Mouse (Mus musculus): ENCODE results near the gene Mttp.

DNA sequence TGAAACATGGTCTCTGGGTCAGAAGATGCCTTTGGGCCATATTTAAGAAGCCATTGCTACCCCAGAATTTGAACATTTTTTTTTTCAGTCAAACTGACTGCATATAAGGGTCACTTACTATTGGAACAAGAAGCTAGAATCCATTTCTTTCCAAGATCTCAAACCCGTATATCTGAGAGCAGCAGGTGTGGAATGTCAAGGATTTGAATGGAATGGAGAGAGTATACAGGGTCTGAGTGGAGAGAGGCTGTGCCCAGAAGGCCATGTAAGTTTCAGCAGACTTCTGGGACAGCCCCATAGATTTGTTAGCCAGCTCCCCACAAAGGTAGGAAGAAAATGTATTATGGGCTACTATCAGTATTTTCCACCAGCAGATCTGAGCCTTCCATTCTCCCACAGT lies 66.1 kb downstream of the Mttp start:
- TF ChIP-seq POLR2A (IDR thresholded peaks at IDR 0.05; ENCODE audit: control insufficient read depth, extremely low read depth, insufficient read depth, low read length, poor library complexity) (no peak), CTCF (IDR thresholded peaks at IDR 0.05; ENCODE audit: borderline replicate concordance, control insufficient read depth, extremely low read depth, insufficient read depth, low read length, poor library complexity) (no peak)
